Mouse (Mus musculus) G1E (cell line): ENCODE measurements around the gene Ncoa3.
"Not testable (repeated sequence)": the region's sequence is repeated elsewhere in the genome, so short reads cannot be mapped to it uniquely, and the experiment has no call there.

Experiments used
- CTCF ChIP-seq: IDR thresholded peaks from 2 replicates; pipeline ENCODE4 v1.5.1; 2012; ENCODE audit warnings: low read depth, low read length, inconsistent platforms, mixed read lengths
- GATA1 ChIP-seq: IDR thresholded peaks from 2 replicates; pipeline ENCODE4 v1.6.1; 2012; ENCODE audit warnings: borderline replicate concordance, low read length, inconsistent platforms, mixed read lengths
- POLR2AphosphoS5 ChIP-seq: IDR thresholded peaks from 2 replicates; pipeline ENCODE4 v1.6.1; 2012; ENCODE audit warnings: low read depth, low read length, inconsistent platforms; ENCODE audit not compliant: insufficient replicate concordance
- TAL1 ChIP-seq: conservative IDR thresholded peaks from 2 replicates; pipeline ENCODE4 v1.6.1; 2012; ENCODE audit warnings: low read depth, low read length, inconsistent platforms, mixed read lengths

- peak; percentile 79 for TF ChIP-seq CTCF
- TF ChIP-seq GATA1, TAL1, POLR2AphosphoS5: not testable (repeated sequence)
Observed at GRCm38 (mm10) chr2:166084964-166085363, 92.5 kb downstream of the Ncoa3 start.
